Mouse (Mus musculus): Measurements from ENCODE around the gene Ly6f. TPM values are rescaled to one million over a fixed set of nuclear protein-coding genes. Genes with fewer than 3 reads are reported as not detected.

Ly6f gene
- polyA plus RNA-seq, 1 experiment from 2014 or later, result not detected

Other genes starting within 250 kb of the Ly6f start
- gene Ly6c1, start 219.6 kb upstream of the Ly6f start, polyA plus RNA-seq (2016; fragmentation: Nextera tagmentation; extraction: Ambion mirVana), result 0.79 and 1.8 TPM in 2 replicates
- not detected in 2 replicates for gene Ly6c2, start 156.5 kb upstream of the Ly6f start, polyA plus RNA-seq (2016; fragmentation: Nextera tagmentation; extraction: Ambion mirVana)
- not detected in 2 replicates for gene Ly6g, start 113.2 kb upstream of the Ly6f start, polyA plus RNA-seq (2016; fragmentation: Nextera tagmentation; extraction: Ambion mirVana)
- not detected in 2 replicates for gene BC025446, start 52.0 kb upstream of the Ly6f start, polyA plus RNA-seq (2016; fragmentation: Nextera tagmentation; extraction: Ambion mirVana)

All from neural tube, embryonic 12.5 days (tissue).